Mouse (Mus musculus) natural killer cell, adult 2 months (primary cell): ENCODE measurements around the gene Pbrm1.

Experiments used
- DNase-seq, 2 experiments: peaks; one replicate each; pipeline ENCODE4 v3.0.0; 2022; ENCODE audit warnings: low spot score in 2 of 2

Pbrm1 gene

DNA sequence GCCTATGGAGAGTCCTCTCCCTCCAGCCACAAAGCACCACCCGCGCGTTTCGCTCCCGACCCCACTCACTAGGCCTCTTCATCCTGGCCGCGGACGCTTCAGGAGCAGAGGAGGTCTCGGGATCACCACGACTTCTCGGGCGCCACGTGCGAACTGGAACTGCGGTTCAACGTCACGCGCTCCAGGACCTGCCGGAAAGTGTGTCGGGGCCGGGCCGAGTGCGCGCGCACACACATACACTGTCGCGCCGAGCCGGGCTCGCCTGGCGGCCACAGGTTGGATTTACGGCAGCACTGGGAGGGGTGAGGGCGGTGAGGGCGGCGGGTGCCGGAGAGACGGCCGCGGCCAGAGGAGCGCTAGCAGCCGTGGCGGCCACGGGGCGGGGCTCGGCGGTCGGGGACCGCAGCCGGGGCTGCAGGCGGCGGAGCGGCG lies at the start of gene Pbrm1, which contains the start of gene Gnl3:
Pbrm1 (plus strand) TSS at position 279 of the 432 bp plus-strand sequence.
Gnl3 (minus strand) TSS at position 293 of the 432 bp plus-strand sequence.
- DNase-seq: peak; percentile 95 to 97

DNA sequence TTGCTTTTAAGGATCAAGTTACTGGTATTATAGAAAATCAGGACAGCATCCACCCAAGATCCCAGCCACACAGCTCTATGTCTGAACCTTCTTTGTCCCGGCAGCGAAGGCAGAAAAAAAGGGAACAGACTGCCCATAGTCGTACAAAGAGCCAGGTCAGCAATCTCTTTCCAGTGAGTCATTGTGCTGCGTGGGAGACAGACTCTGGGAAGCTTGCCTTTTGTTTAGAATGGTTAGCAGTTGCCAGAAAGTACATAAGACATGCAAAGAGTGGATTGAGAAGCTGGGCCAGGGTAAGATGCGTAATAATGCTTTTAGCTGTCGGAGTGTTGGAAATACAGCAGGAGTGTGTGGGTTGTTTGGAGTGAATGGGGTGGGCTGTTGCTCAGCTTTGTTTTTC lies 44.7 kb upstream of the Pbrm1 start:
- no peak for DNase-seq

- no peak for DNase-seq
Measured at GRCm38 (mm10) chr14:30976222-30976621, 42.7 kb upstream of the Pbrm1 start.

DNA sequence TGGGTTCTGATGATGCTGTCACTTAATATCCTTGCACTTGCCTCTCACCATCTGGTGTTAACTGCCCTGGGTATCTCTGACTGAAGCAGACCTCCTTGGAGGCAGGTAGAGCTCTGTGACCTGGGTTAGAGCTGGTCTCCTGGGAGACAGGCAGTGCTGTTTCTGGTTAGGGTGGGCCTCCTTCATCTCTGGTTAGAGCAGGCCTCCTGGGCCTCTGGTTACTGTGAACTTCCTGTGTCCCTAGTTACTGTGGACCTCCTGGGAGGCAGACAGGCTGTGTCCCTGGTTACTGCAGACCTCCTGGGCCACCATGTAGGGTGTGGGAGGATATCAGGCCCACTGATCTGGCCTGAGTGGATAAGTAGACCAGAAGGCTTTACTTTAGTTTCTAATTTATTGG lies 22.5 kb upstream of the Pbrm1 start:
- DNase-seq: no peak

- no peak for DNase-seq
Measured at GRCm38 (mm10) chr14:31000356-31000755, 18.6 kb upstream of the Pbrm1 start.

DNA sequence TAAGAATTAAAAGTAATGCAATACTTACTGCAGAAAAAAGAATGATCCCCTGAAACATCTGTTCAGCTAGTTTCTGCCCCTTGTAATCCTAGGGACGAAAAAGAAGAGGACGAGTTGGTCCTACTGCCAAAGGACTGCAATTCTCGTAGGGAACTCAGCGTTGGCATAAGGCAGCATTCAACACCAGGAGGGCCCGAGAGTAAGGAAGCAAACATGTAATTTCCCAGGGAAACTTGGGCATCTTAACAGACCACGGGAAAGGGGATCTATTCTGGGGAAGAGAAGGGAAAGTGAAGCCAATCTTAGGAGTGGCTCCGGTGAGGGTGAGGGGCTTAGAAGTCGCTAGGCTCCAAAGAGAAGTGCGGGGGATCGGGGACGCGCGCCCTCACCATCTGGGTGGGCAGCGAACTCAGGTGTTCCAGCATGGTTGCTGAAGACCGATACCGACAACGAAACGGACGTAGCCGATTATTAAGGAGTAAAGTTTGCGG lies 18.1 kb upstream of the Pbrm1 start:
- DNase-seq: no peak

DNA sequence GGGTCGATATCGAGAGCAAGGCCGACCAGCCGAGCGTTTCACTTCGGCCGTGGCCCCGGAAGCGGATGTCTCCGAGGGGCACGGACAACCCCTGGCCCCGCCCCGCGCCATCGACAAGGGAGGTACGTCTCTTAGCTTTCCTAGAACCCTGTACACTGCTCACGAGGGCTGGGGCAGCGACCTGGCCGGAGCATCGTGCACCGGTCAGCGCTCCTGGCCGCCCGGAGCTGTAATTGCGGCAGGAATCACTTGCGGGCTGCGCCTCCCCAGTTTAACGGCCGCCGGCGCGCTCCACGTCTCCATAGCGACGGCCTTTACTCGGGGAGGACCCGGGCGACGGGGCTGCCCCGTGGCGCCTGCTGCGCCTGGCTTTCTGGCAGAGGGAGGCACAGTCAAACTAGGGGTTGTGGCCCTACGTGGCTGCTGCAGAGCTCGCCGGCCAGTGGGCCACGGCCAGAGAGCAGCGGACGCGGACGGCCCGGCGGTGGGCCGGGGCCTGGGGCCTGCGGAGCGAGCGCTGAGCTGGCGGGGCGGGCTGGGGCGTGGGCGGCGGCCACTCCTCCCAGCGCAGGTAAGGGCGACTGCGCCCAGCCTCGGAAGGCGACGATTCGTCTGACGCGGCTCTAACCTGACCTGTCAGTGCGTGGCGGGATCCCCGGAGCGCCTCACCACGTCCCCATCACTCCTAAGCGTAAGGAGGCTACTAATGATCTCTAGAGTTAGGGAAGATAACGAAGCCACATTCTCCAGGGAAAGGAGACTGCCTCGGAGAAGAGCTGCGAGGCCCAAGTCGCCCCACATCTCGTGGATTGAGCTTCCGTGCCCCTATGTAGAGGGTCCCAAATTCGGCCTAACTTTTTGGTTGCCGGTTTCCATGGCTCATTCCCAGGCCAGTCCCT lies 17.4 kb upstream of the Pbrm1 start, which contains the start of the genes Glt8d1 and Spcs1:
Glt8d1 (plus strand) TSS at position 94 of the 899 bp plus-strand sequence.
Spcs1 (minus strand) TSS at position 366 of the 899 bp plus-strand sequence.
- DNase-seq: peak; percentile 83 to 85

DNA sequence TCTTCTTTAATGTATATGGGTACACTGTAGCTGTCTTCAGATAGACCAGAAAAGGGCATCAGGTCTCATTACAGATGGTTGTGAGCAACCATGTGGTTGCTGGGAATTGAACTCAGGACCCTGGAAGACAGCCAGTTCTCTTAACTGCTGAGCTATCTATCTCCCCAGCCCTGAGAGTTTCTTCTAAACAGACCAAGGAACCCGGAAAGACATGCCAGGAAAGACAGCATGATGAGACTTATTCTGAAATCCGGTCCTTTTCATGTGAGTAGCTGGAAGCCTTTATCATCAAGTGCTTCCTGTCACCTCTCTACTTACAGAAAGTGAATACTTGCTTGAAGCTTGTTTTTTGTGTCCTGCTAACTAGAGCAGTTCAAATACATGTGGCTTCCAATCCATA lies 14.4 kb upstream of the Pbrm1 start:
- no peak for DNase-seq

- DNase-seq: no peak
Measured at GRCm38 (mm10) chr14:31006779-31007178, 12.2 kb upstream of the Pbrm1 start.

- DNase-seq: no peak
Measured at GRCm38 (mm10) chr14:31011588-31011987, 7.3 kb upstream of the Pbrm1 start.

GRCm38 (mm10) chr14:31013928-31014327 lies 5.0 kb upstream of the Pbrm1 start:
- DNase-seq: no peak

DNA sequence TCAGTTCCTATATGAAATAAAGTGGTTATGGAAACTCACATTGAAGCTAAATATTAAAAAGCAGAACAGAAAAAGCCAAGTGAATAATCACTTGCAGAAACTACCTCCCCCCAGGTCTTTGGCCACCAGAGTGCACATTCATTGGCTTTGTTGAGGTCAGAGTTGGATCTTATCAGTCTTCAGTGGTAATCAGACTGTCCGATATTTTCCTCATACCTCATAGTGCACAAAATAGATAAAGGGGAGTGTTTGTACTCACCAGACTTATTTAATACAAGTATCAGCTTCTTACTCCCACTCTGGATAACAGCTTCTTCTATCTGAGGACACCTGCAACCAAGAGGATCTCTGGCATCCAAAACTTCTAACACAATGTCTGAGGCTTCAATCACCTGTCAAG lies 2.9 kb upstream of the Pbrm1 start:
- DNase-seq: no peak

DNA sequence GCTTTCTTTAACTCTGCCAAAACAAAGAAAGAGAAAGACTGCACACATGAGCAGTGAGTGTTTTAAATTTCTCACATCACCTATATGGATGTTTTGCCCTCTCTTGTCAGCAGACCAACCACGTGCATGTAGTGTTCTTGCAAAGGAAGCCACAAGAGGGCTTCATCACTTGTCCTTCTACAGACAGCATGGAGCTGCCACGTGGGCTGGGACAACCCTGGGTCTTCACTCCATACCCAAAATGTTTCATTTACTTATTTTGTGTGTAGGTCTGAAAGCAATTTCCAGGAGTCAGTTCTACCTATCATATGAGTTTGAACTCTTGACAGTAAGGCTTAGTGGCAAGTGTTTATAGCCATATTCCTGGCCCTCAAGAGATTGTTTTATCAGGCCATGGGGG lies 1.1 kb upstream of the Pbrm1 start:
- DNase-seq: peak; percentile 19 to 31

GRCm38 (mm10) chr14:31019331-31020205 lies 630 bp downstream of the Pbrm1 start:
- DNase-seq: peak; percentile 84 to 87

DNA sequence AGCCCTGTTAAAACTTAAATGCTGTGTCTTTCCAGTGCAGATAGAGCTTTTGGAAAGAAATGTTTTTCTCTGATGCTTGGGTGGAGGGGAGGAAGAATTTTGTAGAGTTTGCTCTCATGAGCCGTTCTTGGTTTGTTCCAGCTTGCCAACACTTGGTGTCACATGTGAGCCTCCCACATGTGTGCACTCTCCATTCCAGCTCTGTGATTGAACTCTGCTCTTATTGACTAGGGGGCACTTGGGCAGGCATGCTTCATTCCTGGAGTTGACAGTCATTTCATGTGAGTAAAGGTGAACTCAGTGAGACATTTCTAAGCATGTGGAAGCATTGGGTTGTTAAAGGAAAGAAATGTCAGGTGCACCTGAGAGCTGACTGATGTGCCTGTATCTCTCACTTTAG lies 3.6 kb downstream of the Pbrm1 start:
- no peak for DNase-seq

- DNase-seq: peak; percentile 16 to 36
Measured at GRCm38 (mm10) chr14:31025785-31026184, 6.8 kb downstream of the Pbrm1 start.

DNA sequence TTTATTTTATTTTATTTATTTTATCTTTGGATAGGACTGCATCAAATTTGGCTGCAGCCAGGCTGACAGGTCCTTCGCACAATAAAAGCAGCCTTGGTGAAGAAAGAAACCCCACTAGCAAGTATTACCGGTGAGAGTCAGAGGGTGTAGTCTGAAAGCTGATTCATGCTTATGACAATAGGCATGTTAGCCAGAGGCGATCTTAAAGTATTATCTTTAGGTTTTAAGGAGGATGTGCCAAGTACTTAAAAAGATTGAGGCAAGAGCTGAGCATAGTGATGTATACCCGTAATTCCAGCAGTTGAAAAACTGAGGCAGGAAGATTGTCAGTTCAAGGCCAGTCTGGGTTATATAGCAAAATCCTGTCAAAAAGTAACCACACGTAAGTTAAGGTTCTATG lies 26.4 kb downstream of the Pbrm1 start:
- DNase-seq: no peak

GRCm38 (mm10) chr14:31045817-31046216 lies 26.9 kb downstream of the Pbrm1 start:
- no peak for DNase-seq

DNA sequence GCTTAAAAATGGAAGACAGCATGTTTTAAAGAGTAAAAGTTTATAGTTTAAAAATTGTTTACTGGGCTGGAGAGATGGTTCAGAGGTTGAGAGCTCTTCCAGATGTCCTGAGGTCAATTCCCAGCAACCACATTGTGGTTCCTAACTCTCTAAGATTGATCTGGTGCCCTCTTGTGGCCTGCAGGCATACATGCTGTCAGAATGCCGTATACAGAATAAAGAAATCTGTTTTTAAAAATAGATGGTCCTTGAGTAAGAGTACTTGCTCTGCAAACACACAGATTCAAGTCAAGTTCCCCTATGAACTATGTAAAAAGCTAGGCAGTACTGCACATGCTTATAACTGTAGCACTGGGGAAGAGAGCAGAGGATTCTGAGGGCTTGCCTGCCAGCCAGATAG lies 43.3 kb downstream of the Pbrm1 start:
- DNase-seq: no peak

DNA sequence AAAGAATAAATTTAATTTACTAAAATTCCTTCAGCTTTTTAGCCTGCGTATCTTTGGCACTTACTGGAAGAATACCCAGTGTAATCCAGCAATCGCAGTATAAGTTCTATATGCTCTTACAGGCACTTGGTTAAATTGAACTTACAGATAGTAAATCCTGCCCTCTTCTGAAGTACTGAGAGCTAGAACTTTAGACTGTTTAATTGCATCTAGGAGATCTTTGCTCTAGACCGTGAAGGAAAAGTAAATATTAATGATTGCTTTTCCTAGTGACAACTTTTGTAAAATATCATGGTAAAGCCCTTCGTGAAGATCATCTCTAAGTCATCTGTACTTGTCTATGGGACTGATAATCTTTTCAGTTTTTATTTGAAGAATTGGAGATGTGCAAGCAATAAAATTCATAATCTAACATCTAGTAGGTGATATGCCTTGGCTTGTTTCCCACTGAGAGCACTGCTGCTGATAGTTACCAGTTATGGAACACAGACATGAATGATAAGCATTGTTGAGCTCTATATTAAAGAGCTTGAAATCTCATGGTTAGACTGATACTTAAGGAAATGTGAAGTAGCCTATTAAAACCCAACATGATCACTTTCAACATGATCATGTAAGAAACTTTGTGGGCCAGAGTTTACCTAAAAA lies 50.3 kb downstream of the Pbrm1 start:
- no peak for DNase-seq

- DNase-seq: no peak
Measured at GRCm38 (mm10) chr14:31078597-31079208, 59.8 kb downstream of the Pbrm1 start.
